Mouse (Mus musculus) kidney, embryonic 14.5 days (tissue): Measurements from ENCODE around the gene Lif. TPM values are rescaled to one million over a fixed set of nuclear protein-coding genes. Genes with fewer than 3 reads are reported as not detected.

ENCODE experiments used
- ATAC-seq: fragments of 200-750 bp; cut with Nextera tagmentation; 2 replicates; pipeline ENCODE4 v1.8.0; 2017; ENCODE audit warnings: moderate number of reproducible peaks, mild to moderate bottlenecking, moderate TSS enrichment, moderate library complexity; ENCODE audit not compliant: low FRiP score, low TSS enrichment
- H3K27ac ChIP-seq: fragments of 300-500 bp; sonication (generic); 2 replicates; pipeline ENCODE4 v1.5.1; 2014; ENCODE audit warnings: low read depth, mild to moderate bottlenecking, low read length, moderate library complexity, mixed read lengths
- H3K27me3 ChIP-seq: fragments of 300-500 bp; sonication (generic); 2 replicates; pipeline ENCODE4 v1.6.1; 2014; ENCODE audit warnings: mild to moderate bottlenecking, low read length; ENCODE audit not compliant: control insufficient read depth, insufficient read depth
- H3K36me3 ChIP-seq: fragments of 300-500 bp; sonication (generic); 2 replicates; pipeline ENCODE4 v1.6.1; 2014; ENCODE audit warnings: low read length, mixed read lengths; ENCODE audit not compliant: control insufficient read depth, insufficient read depth
- H3K4me1 ChIP-seq: fragments of 300-500 bp; sonication (generic); 2 replicates; pipeline ENCODE4 v1.6.1; 2014; ENCODE audit warnings: low read length, mixed read lengths; ENCODE audit not compliant: control insufficient read depth, insufficient read depth
- H3K4me2 ChIP-seq: fragments of 300-500 bp; sonication (generic); replicated peaks from 2 replicates; pipeline ENCODE4 v1.6.1; 2014; ENCODE audit warnings: low read depth, mild to moderate bottlenecking, low read length
- H3K4me3 ChIP-seq: fragments of 300-500 bp; sonication (generic); 2 replicates; pipeline ENCODE4 v1.5.1; 2014; ENCODE audit warnings: mild to moderate bottlenecking, low read length
- H3K9ac ChIP-seq: fragments of 300-500 bp; sonication (generic); 2 replicates; pipeline ENCODE4 v1.6.1; 2014; ENCODE audit warnings: low read depth, mild to moderate bottlenecking, low read length, moderate library complexity
- H3K9me3 ChIP-seq: fragments of 300-500 bp; sonication (generic); 2 replicates; pipeline ENCODE4 v1.6.1; 2016; ENCODE audit warnings: low read length; ENCODE audit not compliant: control insufficient read depth
- WGBS: fragments of 180-500 bp; shearing (Covaris S2); extraction: QIAGEN DNeasy Blood & Tissue Kit; methylation state at CpG from one replicate; pipeline ENCODE4 v1.1.7; 2014; 5-methylcytosine and 5-hydroxymethylcytosine counted together
- polyA plus RNA-seq: library from polyadenylated mRNA; unstranded; fragments of >200 nt; fragmentation: Nextera tagmentation; extraction: Ambion mirVana; gene quantifications from 2 replicates; pipeline ENCODE4 v1.2.1, GENCODE M21; 2014

Gene Lif
- polyA plus RNA-seq, 1 experiment from 2014 or later, result not detected

GRCm38 (mm10) chr11:4236546-4237067 is 20.8 kb upstream of the Lif start:
- Histone ChIP-seq H3K27ac (no peak overlapping the region), H3K4me1 (no peaks in the 10 kb centered on the region), H3K27me3 (no peaks in the 10 kb centered on the region), H3K9ac (no peak overlapping the region), H3K9me3 (no peaks in the 10 kb centered on the region), H3K4me2 (no peak overlapping the region), H3K4me3 (no peak overlapping the region), H3K36me3 (no peaks in the 10 kb centered on the region)
- 88% methylated on average over 21 of the region's 21 CpGs for WGBS
- ATAC-seq, result no peak

GRCm38 (mm10) chr11:4237389-4237912 is 19.9 kb upstream of the Lif start:
- Histone ChIP-seq H3K36me3 (no peaks in the 10 kb centered on the region), H3K4me1 (no peaks in the 10 kb centered on the region), H3K9ac (no peak overlapping the region), H3K27me3 (no peaks in the 10 kb centered on the region), H3K4me3 (no peak overlapping the region), H3K9me3 (no peaks in the 10 kb centered on the region), H3K4me2 (no peak overlapping the region), H3K27ac (no peak overlapping the region)
- ATAC-seq, result no peak
- WGBS, result 85% methylated on average over 18 of the region's 18 CpGs

- Histone ChIP-seq H3K36me3 (no peaks in the 10 kb centered on the region), H3K27ac (no peak overlapping the region), H3K27me3 (no peaks in the 10 kb centered on the region), H3K9ac (no peak overlapping the region), H3K4me3 (no peak overlapping the region), H3K9me3 (no peaks in the 10 kb centered on the region), H3K4me2 (no peak overlapping the region), H3K4me1 (no peaks in the 10 kb centered on the region)
- WGBS, result 94% methylated on average over 6 of the region's 6 CpGs
- no peak for ATAC-seq
Observed at GRCm38 (mm10) chr11:4238167-4238566, 19.2 kb upstream of the Lif start.

GRCm38 (mm10) chr11:4239691-4240090 is 17.7 kb upstream of the Lif start:
- ATAC-seq, result no peak
- H3K9me3 ChIP-seq, result no peaks in the 10 kb centered on the region
- no peaks in the 10 kb centered on the region for H3K4me1 ChIP-seq
- H3K4me3 ChIP-seq, result no peak overlapping the region
- no peaks in the 10 kb centered on the region for H3K36me3 ChIP-seq
- no peak overlapping the region for H3K4me2 ChIP-seq
- no peak overlapping the region for H3K27ac ChIP-seq
- WGBS, result 94% methylated on average over 23 of the region's 23 CpGs
- no peak overlapping the region for H3K9ac ChIP-seq
- no peaks in the 10 kb centered on the region for H3K27me3 ChIP-seq

- 82% methylated on average over 7 of the region's 7 CpGs for WGBS
- H3K9me3 ChIP-seq, result no peaks in the 10 kb centered on the region
- H3K36me3 ChIP-seq, result no peaks in the 10 kb centered on the region
- H3K9ac ChIP-seq, result no peak overlapping the region
- H3K27me3 ChIP-seq, result no peaks in the 10 kb centered on the region
- H3K4me1 ChIP-seq, result no peaks in the 10 kb centered on the region
- no peak overlapping the region for H3K27ac ChIP-seq
- no peak for ATAC-seq
- H3K4me2 ChIP-seq, result no peak overlapping the region
- H3K4me3 ChIP-seq, result no peak overlapping the region
Observed at GRCm38 (mm10) chr11:4240151-4240550, 17.2 kb upstream of the Lif start.

GRCm38 (mm10) chr11:4241180-4241579 is 16.2 kb upstream of the Lif start:
- 76% methylated on average over 4 of the region's 4 CpGs for WGBS

GRCm38 (mm10) chr11:4246126-4246525 is 11.2 kb upstream of the Lif start:
- Histone ChIP-seq H3K4me3 (no peak overlapping the region), H3K4me2 (no peak overlapping the region), H3K4me1 (no peaks in the 10 kb centered on the region), H3K9ac (no peak overlapping the region), H3K36me3 (no peaks in the 10 kb centered on the region), H3K27ac (no peak overlapping the region), H3K9me3 (no peaks in the 10 kb centered on the region), H3K27me3 (no peaks in the 10 kb centered on the region)
- no peak for ATAC-seq
- 70% methylated on average over 6 of the region's 6 CpGs for WGBS

More at GRCm38 (mm10) chr11:4241180-4241579, 16.2 kb upstream of the Lif start:
- ATAC-seq, result no peak
- Histone ChIP-seq H3K36me3 (no peaks in the 10 kb centered on the region), H3K9me3 (no peaks in the 10 kb centered on the region), H3K4me1 (no peaks in the 10 kb centered on the region), H3K27me3 (no peaks in the 10 kb centered on the region), H3K4me3 (no peak overlapping the region), H3K4me2 (no peak overlapping the region), H3K27ac (no peak overlapping the region), H3K9ac (no peak overlapping the region)

- Histone ChIP-seq H3K9ac (no peak overlapping the region), H3K4me1 (no peaks in the 10 kb centered on the region), H3K4me3 (no peak overlapping the region), H3K9me3 (no peaks in the 10 kb centered on the region), H3K4me2 (no peak overlapping the region), H3K27me3 (no peaks in the 10 kb centered on the region), H3K27ac (no peak overlapping the region), H3K36me3 (no peaks in the 10 kb centered on the region)
- no peak for ATAC-seq
- 73% methylated on average over 4 of the region's 4 CpGs for WGBS
Observed at GRCm38 (mm10) chr11:4246623-4247022, 10.7 kb upstream of the Lif start.

- Histone ChIP-seq H3K4me3 (no peak overlapping the region), H3K27me3 (no peaks in the 10 kb centered on the region), H3K9ac (no peak overlapping the region), H3K9me3 (no peaks in the 10 kb centered on the region), H3K36me3 (no peaks in the 10 kb centered on the region), H3K27ac (no peak overlapping the region), H3K4me1 (no peaks in the 10 kb centered on the region), H3K4me2 (no peak overlapping the region)
- WGBS, result 76% methylated on average over 14 of the region's 14 CpGs
- no peak for ATAC-seq
Observed at GRCm38 (mm10) chr11:4247201-4247959, 10.0 kb upstream of the Lif start.
